Mouse (Mus musculus): ENCODE measurements at regions not wholly inside any gene's neighbourhood (a gene's known extent, or its start where the extent isn't known, plus 50 kb on each side); places are given as distances from the start of the nearest gene placed in this dataset.

DNA sequence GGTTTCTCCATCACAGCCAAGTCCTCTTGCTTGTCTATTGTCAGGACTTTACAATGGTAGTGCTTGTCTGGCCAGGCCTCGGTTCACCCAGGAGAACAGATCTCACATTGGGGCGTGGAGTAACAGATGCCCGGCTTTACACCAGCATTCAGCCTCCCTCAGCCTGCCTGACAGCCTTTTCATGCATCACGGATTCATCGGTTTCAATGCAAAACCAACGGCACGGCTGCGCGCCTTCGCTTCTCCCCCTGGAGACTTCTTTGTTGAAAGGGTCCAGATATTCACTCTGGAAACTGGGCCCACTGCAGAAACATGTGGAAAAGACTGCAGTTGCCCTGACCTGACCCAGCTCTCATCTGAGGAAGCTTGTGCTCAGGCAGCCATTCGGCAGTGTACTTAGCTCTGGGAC lies 82.5 kb downstream of the Rnd3 start:
- TF ChIP-seq CTCF (IDR thresholded peaks at IDR 0.05; ENCODE audit: low read depth): no peak
- TF ChIP-seq EP300 (optimal IDR thresholded peaks at IDR 0.05): no peak
